Mouse (Mus musculus): ENCODE data around the gene Gpatch2.

Gene Gpatch2

DNA sequence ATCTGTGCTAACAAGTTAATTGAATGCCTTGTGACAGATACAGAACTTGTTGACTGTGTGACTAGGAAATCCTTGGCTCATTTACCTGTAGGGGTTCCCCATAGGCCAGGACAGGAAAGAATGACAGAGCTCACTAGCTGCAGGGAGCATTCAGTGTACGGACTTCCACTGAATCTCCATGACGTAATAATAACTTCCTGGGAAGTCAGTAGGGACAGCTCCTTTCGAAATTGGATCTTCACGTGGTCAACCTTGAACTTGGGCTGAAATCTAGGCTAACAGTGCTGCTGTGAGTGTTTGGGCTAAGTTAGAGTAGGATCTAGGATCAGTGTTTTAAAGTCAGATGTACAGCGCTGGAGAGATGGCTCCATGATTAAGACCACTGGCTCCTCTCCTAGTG, 29.4 kb downstream of the Gpatch2 start:
- no peak for DNase-seq (ENCODE audit: low spot score in 2 of 2)

DNA sequence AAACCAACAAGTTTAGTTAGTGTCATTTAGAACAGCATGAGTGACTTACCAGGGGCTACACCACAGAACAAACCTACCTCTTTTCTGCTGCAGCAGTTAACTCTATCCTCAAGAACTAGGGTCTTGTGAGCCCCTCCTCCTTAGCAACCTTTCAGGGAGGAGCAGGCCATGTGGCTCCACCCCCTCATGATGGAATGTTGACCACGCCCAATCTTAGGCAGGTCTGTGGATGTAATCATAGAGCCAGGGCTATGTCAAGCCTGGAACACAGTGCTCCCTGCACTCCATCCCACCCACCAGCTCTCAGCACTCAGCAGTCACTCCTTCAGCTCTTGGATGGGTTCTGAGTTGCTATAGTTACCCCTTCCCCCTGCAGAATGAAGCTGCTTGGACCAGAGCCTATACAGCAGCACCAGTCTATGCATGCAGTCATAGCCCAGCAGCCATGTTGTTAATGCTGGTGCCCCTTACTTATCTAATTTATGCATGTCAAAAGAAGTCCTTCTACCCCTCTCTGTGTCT, 35.5 kb downstream of the Gpatch2 start:
- DNase-seq (ENCODE audit: low spot score in 2 of 2): no peak

GRCm38 (mm10) chr1:187258756-187259155, 43.4 kb downstream of the Gpatch2 start:
- DNase-seq (ENCODE audit: low spot score in 2 of 2): no peak

DNA sequence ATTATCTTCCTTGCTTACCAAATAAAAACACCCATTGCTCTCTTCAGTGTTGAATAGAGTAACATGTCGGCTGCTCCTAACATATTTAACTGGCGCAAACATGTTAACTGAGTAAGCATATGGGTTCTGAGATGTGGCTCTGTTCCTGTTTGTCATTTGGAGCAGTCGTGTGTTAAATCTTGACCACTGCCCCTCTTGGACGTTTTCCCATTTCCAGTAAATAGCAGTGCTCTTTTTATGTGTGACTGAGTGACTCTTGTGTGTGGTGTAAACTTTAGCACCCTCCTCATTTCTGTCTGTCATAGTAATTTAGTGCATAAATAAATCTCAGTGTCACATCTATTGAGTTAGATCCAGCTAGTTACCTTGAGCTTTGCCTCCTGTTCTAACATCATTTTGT, 52.3 kb downstream of the Gpatch2 start:
- no peak for DNase-seq (ENCODE audit: low spot score in 2 of 2)

GRCm38 (mm10) chr1:187270318-187271247, 55.3 kb downstream of the Gpatch2 start:
- DNase-seq (ENCODE audit: low spot score in 2 of 2): no peak

DNA sequence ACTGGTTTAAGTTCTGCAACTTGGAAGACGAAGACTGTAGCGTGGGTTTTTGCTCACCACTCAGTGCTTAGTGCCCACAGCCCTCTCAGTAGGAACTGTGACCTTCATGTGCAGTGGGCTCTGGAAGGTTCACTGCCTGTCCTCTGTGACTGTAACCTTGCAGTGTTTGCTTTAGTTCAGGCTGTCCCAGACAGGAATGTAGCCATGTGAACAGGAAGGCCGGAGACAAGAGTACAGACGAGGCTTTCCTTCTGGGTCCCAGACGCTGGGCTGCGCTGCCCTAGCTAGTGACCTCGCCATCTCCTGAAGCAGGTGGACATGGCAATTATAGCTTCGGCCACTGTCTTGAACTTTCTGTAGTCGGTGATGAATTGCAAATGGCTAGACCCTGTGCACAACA, 62.0 kb downstream of the Gpatch2 start:
- no peak for DNase-seq (ENCODE audit: low spot score in 2 of 2)

DNA sequence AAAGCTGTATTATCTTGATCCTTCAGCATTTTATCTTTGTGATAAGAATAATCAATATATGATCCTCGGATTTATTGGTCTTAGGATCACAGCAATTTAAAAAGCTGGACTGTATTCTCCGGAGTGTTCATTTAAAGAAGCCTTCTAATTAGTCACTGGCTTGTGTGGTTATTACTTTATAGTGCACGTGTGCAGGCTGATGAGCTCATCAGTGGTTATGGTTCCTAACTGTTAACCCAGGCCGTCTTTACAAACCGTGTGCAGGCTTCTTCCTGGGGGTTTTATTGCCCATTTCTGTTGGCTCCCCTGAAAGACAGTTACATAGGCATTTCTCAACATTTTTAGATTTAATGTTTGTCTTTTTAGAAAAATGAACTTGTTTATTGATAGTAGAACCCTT, 63.2 kb downstream of the Gpatch2 start:
- DNase-seq (ENCODE audit: low spot score in 2 of 2): no peak

- no peak for DNase-seq (ENCODE audit: low spot score in 2 of 2)
Observed at GRCm38 (mm10) chr1:187279776-187280175, 64.5 kb downstream of the Gpatch2 start.

DNA sequence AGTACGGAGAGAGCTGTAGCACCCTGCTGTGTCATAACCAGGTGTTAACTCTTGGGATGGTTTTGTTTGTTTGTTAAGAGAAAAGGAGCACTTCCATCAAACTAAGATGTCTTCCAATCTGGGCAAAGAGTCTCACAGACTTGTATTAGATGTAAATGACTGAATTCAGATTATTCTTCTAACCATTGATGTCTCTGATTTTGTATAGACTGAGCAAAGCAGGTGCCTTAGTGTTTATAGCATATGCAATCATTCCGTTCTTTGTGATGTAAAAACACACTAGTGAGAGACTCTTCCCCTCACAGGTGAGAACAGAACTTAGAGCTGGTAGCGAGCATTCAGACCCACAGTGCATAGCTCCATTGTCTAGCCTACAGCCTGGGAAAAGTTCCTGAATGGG, 67.0 kb downstream of the Gpatch2 start:
- DNase-seq (ENCODE audit: low spot score in 2 of 2): no peak

- DNase-seq (ENCODE audit: low spot score in 2 of 2): no peak
Observed at GRCm38 (mm10) chr1:187282804-187283203, 67.5 kb downstream of the Gpatch2 start.

DNA sequence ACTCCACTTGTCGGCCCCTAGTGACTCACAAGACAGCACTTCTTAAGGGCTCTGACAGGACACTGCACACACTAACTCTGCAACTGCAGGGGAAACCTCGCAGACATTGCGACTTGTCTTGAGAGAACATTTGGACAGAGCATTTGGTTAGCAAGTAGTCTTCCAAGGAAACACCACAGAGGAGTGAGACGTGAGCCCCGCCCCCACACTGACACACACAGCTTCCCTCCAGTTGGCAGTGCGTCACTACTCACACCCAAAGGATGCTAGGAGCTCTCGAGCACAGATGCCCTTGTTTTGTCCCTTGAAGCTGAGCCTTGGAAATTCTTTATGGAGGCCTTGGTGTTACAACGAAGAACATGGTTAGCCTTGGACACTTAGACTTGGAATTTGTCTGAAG, 70.4 kb downstream of the Gpatch2 start:
- no peak for DNase-seq (ENCODE audit: low spot score in 2 of 2)

DNA sequence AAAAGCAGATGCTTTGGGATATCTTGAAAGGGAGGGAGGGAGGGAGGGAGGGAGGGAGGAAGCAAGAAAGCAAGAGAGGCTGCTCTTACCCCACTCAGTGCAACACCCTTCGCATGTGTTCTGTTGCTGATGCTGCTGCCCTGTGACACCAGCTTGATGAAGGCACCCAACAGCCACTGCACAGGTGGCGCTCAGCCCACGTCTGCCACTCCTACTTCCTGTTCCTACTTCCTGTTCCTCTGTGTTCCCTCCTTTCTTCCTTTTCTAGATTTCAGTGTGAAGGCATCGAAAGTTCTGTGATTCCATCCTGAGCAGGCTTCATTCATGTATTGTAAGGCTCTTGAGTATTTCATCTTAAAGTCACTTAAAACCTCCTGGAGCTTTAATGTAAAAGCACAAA, 71.1 kb downstream of the Gpatch2 start:
- DNase-seq (ENCODE audit: low spot score in 2 of 2): no peak

DNA sequence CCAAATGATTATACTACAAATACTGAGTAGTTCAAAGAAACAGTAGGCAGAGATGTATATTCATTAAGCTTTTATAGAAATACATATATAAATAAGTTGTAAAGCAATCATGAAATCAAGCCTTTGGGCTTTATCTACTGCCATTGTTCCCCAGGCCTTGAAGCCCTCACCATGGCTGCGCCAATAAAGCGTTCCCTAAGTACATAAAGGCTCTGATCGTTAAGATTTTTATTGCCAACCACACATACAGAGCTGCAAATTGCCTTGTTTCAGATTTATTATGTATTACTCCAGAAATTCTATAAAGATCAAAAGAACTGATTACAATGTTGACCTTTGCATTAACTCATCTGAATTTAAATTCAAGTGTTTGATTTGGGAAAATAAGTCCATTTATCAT, 71.6 kb downstream of the Gpatch2 start:
- DNase-seq (ENCODE audit: low spot score in 2 of 2): no peak

- DNase-seq (ENCODE audit: low spot score in 2 of 2): no peak
Observed at GRCm38 (mm10) chr1:187290186-187290585, 74.9 kb downstream of the Gpatch2 start.

- no peak for DNase-seq (ENCODE audit: low spot score in 2 of 2)
Observed at GRCm38 (mm10) chr1:187291480-187292394, 76.4 kb downstream of the Gpatch2 start.

DNA sequence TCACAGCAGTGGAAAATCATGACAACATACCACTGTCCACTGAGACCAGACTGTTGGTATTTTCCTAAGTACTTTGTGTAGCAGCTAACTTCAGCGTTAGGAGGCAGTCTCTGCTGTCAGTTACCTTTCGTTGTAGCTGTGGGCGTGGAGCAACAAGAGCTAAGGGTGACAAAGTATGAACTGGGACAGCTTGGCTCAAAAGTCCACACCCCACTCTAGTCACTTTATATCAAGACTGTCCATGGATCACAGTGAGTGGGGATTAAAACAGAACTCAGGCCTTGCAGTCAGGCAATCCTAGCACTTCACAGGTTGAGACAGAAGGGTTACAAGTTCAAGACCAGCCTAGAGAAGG, 77.1 kb downstream of the Gpatch2 start:
- no peak for DNase-seq (ENCODE audit: low spot score in 2 of 2)

DNA sequence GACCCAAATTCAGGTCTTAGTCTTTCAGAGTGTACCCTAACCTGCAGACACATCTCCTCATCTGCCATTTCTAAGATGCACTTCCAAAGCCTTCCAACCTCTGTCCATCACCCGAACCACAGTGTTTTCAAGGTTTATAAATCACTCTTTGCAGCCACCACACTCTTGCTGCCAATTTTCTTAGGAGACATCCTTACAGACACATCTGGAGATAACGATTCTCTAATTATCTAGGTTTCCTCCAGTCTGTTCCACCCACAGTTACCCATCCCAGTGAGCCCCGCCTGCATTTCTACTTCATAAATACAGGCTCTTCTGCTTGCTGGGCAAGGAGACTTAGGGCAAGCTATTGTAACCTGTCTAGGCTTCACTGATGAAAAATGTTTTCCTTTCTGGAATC, 77.9 kb downstream of the Gpatch2 start:
- no peak for DNase-seq (ENCODE audit: low spot score in 2 of 2)

GRCm38 (mm10) chr1:187294522-187294921, 79.2 kb downstream of the Gpatch2 start:
- DNase-seq (ENCODE audit: low spot score in 2 of 2): no peak

- DNase-seq (ENCODE audit: low spot score in 2 of 2): no peak
Observed at GRCm38 (mm10) chr1:187295038-187295559, 79.8 kb downstream of the Gpatch2 start.

- no peak for DNase-seq (ENCODE audit: low spot score in 2 of 2)
Observed at GRCm38 (mm10) chr1:187295711-187296110, 80.4 kb downstream of the Gpatch2 start.

DNA sequence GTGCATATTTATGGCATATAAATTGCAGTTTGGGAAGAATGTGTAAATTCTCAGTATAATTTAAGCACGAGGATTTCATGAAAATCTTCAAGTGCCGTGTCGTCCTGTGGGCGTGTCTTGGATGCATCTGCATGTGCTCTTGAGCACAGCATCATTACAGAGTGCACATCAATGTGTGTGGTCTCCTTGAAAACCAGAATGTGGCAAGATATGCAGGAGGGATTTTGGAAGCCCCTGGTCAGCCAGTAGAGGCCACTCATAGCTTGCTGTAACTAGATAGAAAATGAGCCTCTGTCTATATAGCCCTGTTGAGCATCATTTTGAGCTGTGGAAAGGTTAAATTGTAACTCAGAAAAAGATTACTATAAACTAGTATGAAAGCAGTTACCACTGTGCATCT, 83.9 kb downstream of the Gpatch2 start:
- no peak for DNase-seq (ENCODE audit: low spot score in 2 of 2)

GRCm38 (mm10) chr1:187300626-187301025, 85.3 kb downstream of the Gpatch2 start:
- DNase-seq (ENCODE audit: low spot score in 2 of 2): no peak

All from urinary bladder, postnatal 4 days (tissue).